Mouse (Mus musculus) kidney, adult 2 months (tissue): ENCODE results near the gene Cpeb4.

Experiments used
- CTCF ChIP-seq: fragments of 200-500 bp; conservative IDR thresholded peaks from 2 replicates; pipeline ENCODE4 v1.5.1; 2011; ENCODE audit warnings: low read depth, mild to moderate bottlenecking, control low read depth, low read length, moderate library complexity, mixed read lengths; ENCODE audit not compliant: insufficient read depth, insufficient read length
- POLR2A ChIP-seq: fragments of 200-500 bp; IDR thresholded peaks from one replicate; pipeline ENCODE4 v1.6.1; 2011; ENCODE audit warnings: low read depth, low read length, control low read depth

DNA sequence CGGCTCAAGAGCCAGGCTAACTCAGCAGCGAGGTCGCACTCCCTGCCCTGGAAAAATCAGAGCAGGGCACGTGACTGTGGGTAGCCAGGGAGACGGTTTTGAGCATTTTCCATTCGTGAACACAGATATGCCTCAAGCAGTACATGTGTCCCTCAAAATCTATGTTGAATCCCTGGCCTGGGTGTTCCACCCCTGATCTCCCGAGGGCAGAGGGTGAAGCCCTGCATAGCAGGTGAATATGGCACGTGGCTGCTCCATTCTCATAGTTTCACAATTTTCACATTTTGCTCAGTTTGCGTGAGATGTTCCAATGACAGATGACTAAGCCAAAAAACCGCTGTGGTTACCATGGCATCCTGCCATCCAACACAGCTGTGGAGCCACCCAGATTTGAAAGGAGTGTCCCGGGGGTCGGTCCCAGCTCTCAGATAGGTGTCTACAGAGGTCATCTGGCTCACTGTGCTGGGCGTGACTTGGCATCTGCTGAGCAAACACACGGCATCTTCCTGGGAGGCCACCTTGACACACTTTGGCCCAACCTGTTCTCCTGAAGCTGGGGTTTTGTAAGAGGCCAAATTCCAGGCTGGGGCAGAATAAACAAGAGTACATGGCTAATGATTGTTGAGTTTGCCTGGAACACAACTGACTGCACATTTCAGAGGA lies 47.4 kb upstream of the Cpeb4 start:
- TF ChIP-seq CTCF (no peak), POLR2A (no peak)
